Mouse (Mus musculus) neural tube, embryonic 14.5 days (tissue): ENCODE measurements at regions not wholly inside any gene's neighbourhood (a gene's known extent, or its start where the extent isn't known, plus 50 kb on each side); places are given as distances from the start of the nearest gene placed in this dataset.

Experiments used
- ATAC-seq: fragments of 200-750 bp; cut with Nextera tagmentation; 2 replicates; pipeline ENCODE4 v1.8.0; 2017; ENCODE audit warnings: low read depth, mild to moderate bottlenecking, moderate TSS enrichment, moderate library complexity
- H3K27ac ChIP-seq: fragments of 300-500 bp; sonication (generic); 2 replicates; pipeline ENCODE4 v1.5.1; 2014; ENCODE audit warnings: low read depth, mild to moderate bottlenecking, control low read depth, low read length, moderate library complexity, mixed read lengths
- H3K27me3 ChIP-seq: fragments of 300-500 bp; sonication (generic); 2 replicates; pipeline ENCODE4 v1.6.1; 2014; ENCODE audit warnings: low read length; ENCODE audit not compliant: control insufficient read depth, insufficient read depth
- H3K36me3 ChIP-seq: fragments of 300-500 bp; sonication (generic); 2 replicates; pipeline ENCODE4 v1.6.1; 2014; ENCODE audit warnings: low read length, mixed read lengths; ENCODE audit not compliant: control insufficient read depth, insufficient read depth
- H3K4me1 ChIP-seq: fragments of 300-500 bp; sonication (generic); 2 replicates; pipeline ENCODE4 v1.6.1; 2014; ENCODE audit warnings: low read length; ENCODE audit not compliant: control insufficient read depth, insufficient read depth
- H3K4me2 ChIP-seq: fragments of 300-500 bp; sonication (generic); 2 replicates; pipeline ENCODE4 v1.6.1; 2014; ENCODE audit warnings: mild to moderate bottlenecking, low read depth, low read length, control low read depth
- H3K4me3 ChIP-seq: fragments of 300-500 bp; sonication (generic); 2 replicates; pipeline ENCODE4 v1.5.1; 2014; ENCODE audit warnings: low read depth, low read length, control low read depth, mixed read lengths
- H3K9ac ChIP-seq: fragments of 300-500 bp; sonication (generic); replicated peaks from 2 replicates; pipeline ENCODE4 v1.6.1; 2014; ENCODE audit warnings: low read depth, mild to moderate bottlenecking, control low read depth, low read length, mixed read lengths
- H3K9me3 ChIP-seq: fragments of 300-500 bp; sonication (generic); 2 replicates; pipeline ENCODE4 v1.6.1; 2016; ENCODE audit warnings: low read length; ENCODE audit not compliant: control insufficient read depth
- WGBS: fragments of 180-500 bp; shearing (Covaris S2); extraction: QIAGEN DNeasy Blood & Tissue Kit; methylation state at CpG from one replicate; pipeline ENCODE4 v1.1.7; 2014; 5-methylcytosine and 5-hydroxymethylcytosine counted together

- Histone ChIP-seq H3K4me2 (no peak overlapping the region), H3K27ac (no peak overlapping the region), H3K36me3 (no peaks in the 10 kb centered on the region), H3K9me3 (no peaks in the 10 kb centered on the region), H3K9ac (no peak overlapping the region), H3K4me1 (no peaks in the 10 kb centered on the region), H3K27me3 (no peaks in the 10 kb centered on the region), H3K4me3 (no peak overlapping the region)
- 100% methylated on average over 1 of the region's 1 CpGs for WGBS
- no peak for ATAC-seq
Observed at GRCm38 (mm10) chr3:50692306-50692705, 248.9 kb upstream of the Slc7a11 start.

- WGBS, result 61% methylated on average over 5 of the region's 5 CpGs
- Histone ChIP-seq H3K4me1 (no peaks in the 10 kb centered on the region), H3K9me3 (no peaks in the 10 kb centered on the region), H3K4me2 (no peak overlapping the region), H3K9ac (no peak overlapping the region), H3K4me3 (no peak overlapping the region), H3K27me3 (no peaks in the 10 kb centered on the region), H3K36me3 (no peaks in the 10 kb centered on the region), H3K27ac (no peak overlapping the region)
- no peak for ATAC-seq
Observed at GRCm38 (mm10) chr3:50690750-50691149, 247.3 kb upstream of the Slc7a11 start.

- Histone ChIP-seq H3K4me3 (no peak overlapping the region), H3K36me3 (no peaks in the 10 kb centered on the region), H3K4me2 (no peak overlapping the region), H3K4me1 (no peaks in the 10 kb centered on the region), H3K27ac (no peak overlapping the region), H3K9ac (no peak overlapping the region), H3K27me3 (no peaks in the 10 kb centered on the region), H3K9me3 (no peaks in the 10 kb centered on the region)
- ATAC-seq, result no peak
- WGBS, result 89% methylated on average over 5 of the region's 5 CpGs
Observed at GRCm38 (mm10) chr3:50689375-50689774, 246.0 kb upstream of the Slc7a11 start.

- Histone ChIP-seq H3K27ac (no peak overlapping the region), H3K9ac (no peak overlapping the region), H3K4me2 (no peak overlapping the region), H3K4me1 (no peaks in the 10 kb centered on the region), H3K27me3 (no peaks in the 10 kb centered on the region), H3K9me3 (no peaks in the 10 kb centered on the region), H3K36me3 (no peaks in the 10 kb centered on the region), H3K4me3 (no peak overlapping the region)
- 0 out of 2 replicates have a peak, but pooled peaks have one; percentile 44 for ATAC-seq
- 59% methylated on average over 3 of the region's 3 CpGs for WGBS
Observed at GRCm38 (mm10) chr3:50687755-50688154, 244.3 kb upstream of the Slc7a11 start.

- no peak overlapping the region for H3K27ac ChIP-seq
Observed at GRCm38 (mm10) chr3:50678611-50678988, 235.2 kb upstream of the Slc7a11 start.

GRCm38 (mm10) chr3:50677953-50678610 is 234.7 kb upstream of the Slc7a11 start:
- Histone ChIP-seq H3K4me3 (no peak overlapping the region), H3K4me2 (peak overlapping the region; percentile 20; the same call in 1 of the 2 replicates), H3K9ac (no peak overlapping the region), H3K27me3 (no peaks in the 10 kb centered on the region), H3K4me1 (peaks cover 10% of the 10 kb centered on the region; the same call in 1 of the 2 replicates), H3K27ac (0 out of 2 replicates have a peak overlapping the region, but pooled peaks have one; percentile 28), H3K36me3 (no peaks in the 10 kb centered on the region), H3K9me3 (no peaks in the 10 kb centered on the region)
- peak; percentile 85 for ATAC-seq
- WGBS, result 27% methylated on average over 13 of the region's 13 CpGs

More at GRCm38 (mm10) chr3:50678611-50678988, 235.2 kb upstream of the Slc7a11 start:
- H3K4me1 ChIP-seq, result peaks cover 10% of the 10 kb centered on the region; the same call in 1 of the 2 replicates
- H3K4me3 ChIP-seq, result no peak overlapping the region
- WGBS, result 24% methylated on average over 5 of the region's 5 CpGs
- H3K9me3 ChIP-seq, result no peaks in the 10 kb centered on the region
- peak overlapping the region; percentile 20; the same call in 1 of the 2 replicates for H3K4me2 ChIP-seq
- no peaks in the 10 kb centered on the region for H3K36me3 ChIP-seq
- peak; percentile 51; the same call in 1 of the 2 replicates for ATAC-seq
- no peak overlapping the region for H3K9ac ChIP-seq
- H3K27me3 ChIP-seq, result no peaks in the 10 kb centered on the region

- peaks cover 10% of the 10 kb centered on the region; the same call in 1 of the 2 replicates for H3K4me1 ChIP-seq
- H3K27me3 ChIP-seq, result no peaks in the 10 kb centered on the region
- H3K27ac ChIP-seq, result no peak overlapping the region
- H3K4me2 ChIP-seq, result no peak overlapping the region
- no peak overlapping the region for H3K4me3 ChIP-seq
- no peaks in the 10 kb centered on the region for H3K9me3 ChIP-seq
- ATAC-seq, result no peak
- WGBS, result 71% methylated on average over 1 of the region's 1 CpGs
- H3K36me3 ChIP-seq, result no peaks in the 10 kb centered on the region
- no peak overlapping the region for H3K9ac ChIP-seq
Observed at GRCm38 (mm10) chr3:50675769-50676168, 232.4 kb upstream of the Slc7a11 start.

GRCm38 (mm10) chr3:50674860-50675566 is 231.6 kb upstream of the Slc7a11 start:
- ATAC-seq, result no peak
- Histone ChIP-seq H3K27ac (no peak overlapping the region), H3K4me3 (no peak overlapping the region), H3K9ac (no peak overlapping the region), H3K27me3 (no peaks in the 10 kb centered on the region), H3K36me3 (no peaks in the 10 kb centered on the region), H3K4me1 (peaks cover 10% of the 10 kb centered on the region; the same call in 1 of the 2 replicates), H3K9me3 (no peaks in the 10 kb centered on the region), H3K4me2 (no peak overlapping the region)
- 88% methylated on average over 4 of the region's 4 CpGs for WGBS

GRCm38 (mm10) chr3:50665316-50665715 is 221.9 kb upstream of the Slc7a11 start:
- no peak overlapping the region for H3K4me3 ChIP-seq
- no peak overlapping the region for H3K4me2 ChIP-seq
- H3K27me3 ChIP-seq, result no peaks in the 10 kb centered on the region
- ATAC-seq, result no peak
- WGBS, result 75% methylated on average over 6 of the region's 6 CpGs
- no peaks in the 10 kb centered on the region for H3K9me3 ChIP-seq
- no peaks in the 10 kb centered on the region for H3K4me1 ChIP-seq
- no peak overlapping the region for H3K9ac ChIP-seq
- no peak overlapping the region for H3K27ac ChIP-seq
- no peaks in the 10 kb centered on the region for H3K36me3 ChIP-seq
